Mouse (Mus musculus) embryonic facial prominence, embryonic 15.5 days (tissue): Measurements from ENCODE around the gene Loxl1. TPM values are rescaled to one million over a fixed set of nuclear protein-coding genes. Genes with fewer than 3 reads are reported as not detected.

Experiments used
- ATAC-seq: fragments of 200-750 bp; cut with Nextera tagmentation; 2 replicates; pipeline ENCODE4 v1.8.0; 2017; ENCODE audit warnings: low read depth, moderate TSS enrichment; ENCODE audit not compliant: insufficient number of reproducible peaks, low FRiP score, low TSS enrichment
- H3K27ac ChIP-seq: fragments of 300-500 bp; sonication (generic); replicated peaks from 2 replicates; pipeline ENCODE4 v1.5.1; 2015; ENCODE audit warnings: mild to moderate bottlenecking, inconsistent platforms
- H3K27me3 ChIP-seq: fragments of 300-500 bp; sonication (generic); 2 replicates; pipeline ENCODE4 v1.6.1; 2015; ENCODE audit warnings: inconsistent platforms
- H3K36me3 ChIP-seq: fragments of 300-500 bp; sonication (generic); 2 replicates; pipeline ENCODE4 v1.6.1; 2015; ENCODE audit warnings: mild to moderate bottlenecking, inconsistent platforms
- H3K4me1 ChIP-seq: fragments of 300-500 bp; sonication (generic); 2 replicates; pipeline ENCODE4 v1.6.1; 2015; ENCODE audit warnings: inconsistent platforms
- H3K4me2 ChIP-seq: fragments of 300-500 bp; sonication (generic); replicated peaks from 2 replicates; pipeline ENCODE4 v1.6.1; 2015; ENCODE audit warnings: mild to moderate bottlenecking, inconsistent platforms
- H3K4me3 ChIP-seq: fragments of 300-500 bp; sonication (generic); replicated peaks from 2 replicates; pipeline ENCODE4 v1.5.1; 2015; ENCODE audit warnings: mild to moderate bottlenecking, inconsistent platforms
- H3K9ac ChIP-seq: fragments of 300-500 bp; sonication (generic); 2 replicates; pipeline ENCODE4 v1.6.1; 2015; ENCODE audit warnings: inconsistent platforms
- H3K9me3 ChIP-seq: fragments of 300-500 bp; sonication (generic); replicated peaks from 2 replicates; pipeline ENCODE4 v1.6.1; 2016; ENCODE audit warnings: inconsistent platforms
- WGBS: fragments of 180-500 bp; shearing (Covaris S2); methylation state at CpG from one replicate; pipeline ENCODE4 v1.1.7; 2015; 5-methylcytosine and 5-hydroxymethylcytosine counted together
- polyA plus RNA-seq: library from polyadenylated mRNA; unstranded; fragments of >200 nt; fragmentation: Nextera tagmentation; extraction: Ambion mirVana; gene quantifications from 2 replicates; pipeline ENCODE4 v1.2.1, GENCODE M21; 2015

Gene Loxl1
- polyA plus RNA-seq, 1 experiment from 2014 or later, result 89.8 TPM

DNA sequence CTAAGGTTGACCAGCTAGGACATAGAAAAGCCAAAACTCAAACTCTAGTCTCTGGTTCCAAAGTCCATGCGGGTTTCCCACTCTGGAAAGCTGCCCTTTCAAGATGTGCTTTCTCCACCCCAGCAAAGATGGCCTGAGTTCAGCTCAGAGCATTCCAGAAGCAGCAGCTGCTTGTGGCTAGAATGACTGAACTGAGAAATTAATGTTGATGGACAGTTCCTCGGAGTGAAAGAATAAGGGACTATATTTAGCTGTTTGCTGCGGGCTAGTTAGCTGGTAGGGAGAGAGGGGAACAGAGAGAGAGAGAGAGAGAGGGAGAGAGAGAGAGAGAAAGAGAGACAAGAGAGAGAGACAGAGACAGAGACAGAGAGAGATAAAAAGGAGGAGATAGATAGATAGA is 18.3 kb upstream of the Loxl1 start:
- Histone ChIP-seq H3K4me3 (no peak overlapping the region), H3K27ac (no peak overlapping the region), H3K27me3 (no peaks in the 10 kb centered on the region), H3K4me1 (0 out of 2 replicates have a peak, but pooled peaks cover 6% of the 10 kb centered on the region), H3K9ac (no peak overlapping the region), H3K9me3 (no peaks in the 10 kb centered on the region), H3K36me3 (no peaks in the 10 kb centered on the region), H3K4me2 (no peak overlapping the region)
- 34% methylated on average over 3 of the region's 3 CpGs for WGBS
- ATAC-seq, result no peak

DNA sequence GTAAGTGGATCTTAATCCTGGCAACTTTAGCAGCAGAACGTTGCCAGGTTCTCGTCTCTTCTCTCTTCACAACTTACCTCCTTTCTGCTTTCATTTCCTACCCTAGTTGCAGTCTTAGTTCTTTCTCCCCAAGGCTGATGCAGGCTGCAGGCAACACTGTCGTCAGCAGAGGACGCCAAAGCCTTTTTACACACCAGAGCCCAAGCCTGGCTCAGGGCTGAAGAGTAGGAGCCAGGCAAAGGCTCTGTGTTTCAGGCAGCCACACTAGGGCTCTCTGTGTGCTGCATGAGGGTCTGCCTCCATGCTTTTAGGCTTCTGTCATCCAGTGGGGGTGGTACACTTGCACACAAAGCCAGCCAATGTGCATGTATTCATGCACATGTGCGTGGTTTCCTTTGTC is 17.3 kb upstream of the Loxl1 start:
- 0 out of 2 replicates have a peak, but pooled peaks cover 6% of the 10 kb centered on the region for H3K4me1 ChIP-seq
- H3K36me3 ChIP-seq, result no peaks in the 10 kb centered on the region
- H3K4me2 ChIP-seq, result no peak overlapping the region
- peak; percentile 69 for ATAC-seq
- WGBS, result 26% methylated on average over 5 of the region's 5 CpGs
- no peak overlapping the region for H3K9ac ChIP-seq
- H3K4me3 ChIP-seq, result no peak overlapping the region
- H3K9me3 ChIP-seq, result no peaks in the 10 kb centered on the region
- no peak overlapping the region for H3K27ac ChIP-seq
- no peaks in the 10 kb centered on the region for H3K27me3 ChIP-seq

DNA sequence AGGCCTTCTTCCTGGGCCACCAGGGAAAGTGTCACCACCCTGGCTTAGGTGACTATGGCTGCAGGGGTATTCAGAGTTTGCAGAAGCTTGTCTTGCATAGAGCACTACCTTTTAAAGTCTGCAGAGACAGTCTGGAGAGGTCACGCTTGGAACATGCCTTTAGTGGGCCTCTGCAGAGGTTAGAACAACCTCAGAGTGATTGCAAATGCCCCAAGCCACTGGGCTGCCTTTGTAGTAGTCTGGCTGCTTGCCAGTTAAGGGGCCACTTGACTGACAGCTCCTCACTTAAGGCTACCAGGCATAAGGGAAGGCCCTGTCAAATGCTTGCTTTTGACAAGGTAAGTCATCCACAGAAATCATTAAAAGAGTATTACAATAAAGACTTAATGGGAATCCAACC is 14.4 kb upstream of the Loxl1 start:
- no peaks in the 10 kb centered on the region for H3K27me3 ChIP-seq
- 35% methylated on average over 1 of the region's 1 CpGs for WGBS
- H3K4me3 ChIP-seq, result no peak overlapping the region
- no peak overlapping the region for H3K9ac ChIP-seq
- H3K9me3 ChIP-seq, result no peaks in the 10 kb centered on the region
- no peak overlapping the region for H3K27ac ChIP-seq
- ATAC-seq, result no peak
- no peak overlapping the region for H3K4me2 ChIP-seq
- 0 out of 2 replicates have a peak, but pooled peaks cover 6% of the 10 kb centered on the region for H3K4me1 ChIP-seq
- H3K36me3 ChIP-seq, result no peaks in the 10 kb centered on the region

DNA sequence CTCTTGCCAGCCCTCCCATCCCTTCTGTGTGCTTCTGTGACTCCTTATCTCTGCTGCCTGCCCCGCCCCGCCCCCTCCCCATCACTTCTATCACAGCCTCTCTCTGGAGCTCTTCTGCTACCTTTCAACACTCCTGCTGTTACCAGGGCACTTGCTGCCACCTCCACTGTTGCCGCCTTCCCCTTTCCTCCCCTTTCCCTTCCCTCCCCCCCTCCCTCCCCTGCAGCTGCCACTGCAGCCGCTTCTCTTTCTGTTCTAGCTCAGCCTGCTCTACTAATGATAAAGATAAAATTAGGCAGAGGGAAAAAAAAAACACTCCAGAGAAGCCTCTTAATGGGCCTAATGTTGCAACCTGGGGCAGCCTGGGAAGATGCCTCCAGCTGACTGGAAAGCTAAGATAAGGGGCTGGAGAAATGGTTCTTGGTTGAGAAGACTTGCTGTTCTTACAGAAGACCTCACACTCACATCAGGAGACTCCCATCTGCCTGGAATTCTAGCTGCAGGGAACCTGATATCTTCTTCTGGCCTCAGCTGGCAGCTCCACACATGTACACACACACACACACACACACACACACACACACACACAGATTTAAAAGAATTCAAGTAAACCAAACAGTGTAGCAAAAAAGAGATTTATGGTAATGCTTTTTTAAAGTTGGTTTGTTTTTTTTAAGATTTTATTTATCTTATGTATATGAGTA is 13.6 kb upstream of the Loxl1 start:
- ATAC-seq, result no peak
- no peaks in the 10 kb centered on the region for H3K36me3 ChIP-seq
- H3K27me3 ChIP-seq, result no peaks in the 10 kb centered on the region
- H3K27ac ChIP-seq, result no peak overlapping the region
- no peaks in the 10 kb centered on the region for H3K9me3 ChIP-seq
- 19% methylated on average over 4 of the region's 4 CpGs for WGBS
- no peak overlapping the region for H3K4me3 ChIP-seq
- H3K4me1 ChIP-seq, result 0 out of 2 replicates have a peak, but pooled peaks cover 6% of the 10 kb centered on the region
- no peak overlapping the region for H3K4me2 ChIP-seq
- no peak overlapping the region for H3K9ac ChIP-seq

DNA sequence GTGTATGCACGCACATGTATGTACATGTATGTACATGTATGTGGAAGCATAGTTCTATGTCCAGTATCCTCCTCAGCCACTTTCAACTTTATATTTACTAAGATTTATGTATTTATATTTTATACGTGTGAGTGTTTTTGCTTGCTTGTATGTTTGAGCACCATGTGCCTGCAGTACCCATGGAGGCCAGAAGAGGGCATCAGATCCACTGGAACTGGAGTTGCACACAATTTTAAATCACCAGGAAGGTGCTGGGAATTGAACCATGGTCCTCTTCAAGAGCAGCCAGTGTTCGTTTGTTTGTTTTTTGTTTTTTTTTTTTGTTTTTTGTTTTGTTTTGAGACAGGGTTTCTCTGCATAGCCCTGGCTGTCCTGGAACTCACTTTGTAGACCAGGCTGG is 8.7 kb upstream of the Loxl1 start:
- WGBS, result 97% methylated on average over 3 of the region's 3 CpGs
- Histone ChIP-seq H3K36me3 (no peaks in the 10 kb centered on the region), H3K4me3 (no peak overlapping the region), H3K27ac (no peak overlapping the region), H3K9me3 (no peaks in the 10 kb centered on the region), H3K4me2 (no peak overlapping the region), H3K27me3 (no peaks in the 10 kb centered on the region), H3K4me1 (peaks cover 11% of the 10 kb centered on the region), H3K9ac (no peak overlapping the region)
- no peak for ATAC-seq

DNA sequence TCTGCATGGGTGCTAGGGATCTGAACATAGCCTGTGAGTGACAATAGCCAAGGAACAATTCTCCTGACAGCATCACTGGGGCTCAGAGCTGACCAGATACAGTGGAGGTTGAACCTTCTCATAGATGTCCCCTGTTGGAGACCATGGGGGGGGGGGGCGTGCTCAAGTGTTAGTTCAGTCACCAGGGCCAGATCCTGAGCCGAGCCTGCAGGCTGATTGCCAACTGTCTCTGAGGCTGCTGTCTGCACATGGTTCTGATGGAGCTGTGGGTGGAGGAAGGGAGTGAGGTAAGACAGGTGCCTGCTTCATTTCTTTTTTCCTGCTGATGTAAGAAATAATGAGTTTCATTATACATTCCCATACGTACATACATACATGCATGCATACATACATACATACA is 5.3 kb upstream of the Loxl1 start:
- H3K4me1 ChIP-seq, result peaks cover 43% of the 10 kb centered on the region
- WGBS, result 56% methylated on average over 3 of the region's 3 CpGs
- H3K36me3 ChIP-seq, result no peaks in the 10 kb centered on the region
- no peak overlapping the region for H3K27ac ChIP-seq
- H3K9me3 ChIP-seq, result no peaks in the 10 kb centered on the region
- H3K27me3 ChIP-seq, result no peaks in the 10 kb centered on the region
- H3K4me3 ChIP-seq, result no peak overlapping the region
- H3K4me2 ChIP-seq, result no peak overlapping the region
- H3K9ac ChIP-seq, result no peak overlapping the region
- ATAC-seq, result no peak

DNA sequence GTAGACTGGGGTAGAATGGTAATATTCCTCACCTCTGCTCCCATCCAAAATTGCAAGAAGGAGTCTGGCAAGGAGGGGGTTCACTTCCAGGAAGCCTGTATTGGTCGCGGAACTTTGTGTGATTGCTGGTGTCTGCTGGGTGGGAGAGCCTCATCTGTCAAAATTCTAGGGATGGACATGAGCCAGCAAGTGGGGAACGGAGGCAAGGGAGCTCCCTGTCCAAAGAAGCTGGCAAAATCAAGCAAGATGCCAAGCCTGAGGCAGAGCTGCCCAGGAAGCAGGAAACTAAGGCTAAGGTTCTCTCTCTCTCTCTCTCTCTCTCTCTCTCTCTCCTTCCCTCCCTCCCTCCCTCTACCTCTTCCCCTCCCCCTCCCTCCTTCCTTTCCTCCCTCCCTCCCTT is 4.4 kb upstream of the Loxl1 start:
- no peak overlapping the region for H3K9ac ChIP-seq
- H3K27ac ChIP-seq, result peak overlapping the region; percentile 91; the same call in 1 of the 2 replicates
- H3K4me2 ChIP-seq, result no peak overlapping the region
- ATAC-seq, result no peak
- H3K9me3 ChIP-seq, result no peaks in the 10 kb centered on the region
- WGBS, result 31% methylated on average over 3 of the region's 3 CpGs
- no peaks in the 10 kb centered on the region for H3K36me3 ChIP-seq
- peaks cover 53% of the 10 kb centered on the region for H3K4me1 ChIP-seq
- H3K27me3 ChIP-seq, result peaks cover 5% of the 10 kb centered on the region; the same call in 1 of the 2 replicates
- H3K4me3 ChIP-seq, result no peak overlapping the region

DNA sequence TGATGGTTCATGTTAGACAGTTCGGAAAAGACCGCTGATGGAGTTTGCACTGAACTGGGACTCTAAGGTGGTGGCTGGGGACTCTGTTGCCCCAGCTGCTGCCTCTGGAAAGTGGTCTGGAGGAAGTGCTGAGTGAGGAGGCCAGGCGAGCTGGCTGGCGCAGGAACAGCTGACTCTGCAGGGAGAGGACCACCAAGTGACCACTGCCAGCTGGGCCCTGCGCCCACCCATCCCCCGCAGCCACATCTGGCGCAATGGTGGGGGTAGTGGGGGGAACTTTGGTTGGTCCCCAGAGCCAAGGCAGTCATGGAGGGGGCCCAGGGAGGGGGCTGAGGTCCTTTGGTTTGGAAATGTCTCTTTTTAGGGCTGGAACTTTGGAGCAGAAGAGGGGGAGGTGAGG is 3.8 kb upstream of the Loxl1 start:
- Histone ChIP-seq H3K4me2 (no peak overlapping the region), H3K4me3 (no peak overlapping the region), H3K36me3 (no peaks in the 10 kb centered on the region), H3K27me3 (peaks cover 6% of the 10 kb centered on the region; the same call in 1 of the 2 replicates), H3K9me3 (no peaks in the 10 kb centered on the region), H3K9ac (no peak overlapping the region), H3K4me1 (peaks cover 58% of the 10 kb centered on the region), H3K27ac (peak overlapping the region; percentile 91)
- WGBS, result 55% methylated on average over 7 of the region's 7 CpGs
- no peak for ATAC-seq

DNA sequence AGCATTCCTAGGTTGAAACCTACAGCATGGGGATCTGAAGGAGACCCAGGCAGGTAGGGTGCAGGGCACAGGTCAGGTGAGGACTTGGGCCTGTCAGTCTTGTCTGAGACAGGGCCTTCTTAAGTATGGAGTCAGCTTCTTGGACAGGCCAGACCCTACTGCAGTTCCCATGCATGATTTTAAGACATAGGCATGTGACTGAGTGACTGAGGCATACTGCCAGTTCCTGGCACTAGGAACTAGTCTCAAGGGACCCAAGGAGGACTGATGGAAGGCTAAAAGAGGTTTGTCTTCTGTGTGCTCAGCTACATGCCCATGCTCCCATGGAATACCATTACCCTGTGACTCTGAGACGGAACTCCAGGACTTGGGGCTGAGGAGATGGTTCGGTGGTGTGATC is 2.9 kb upstream of the Loxl1 start:
- H3K4me2 ChIP-seq, result no peak overlapping the region
- H3K36me3 ChIP-seq, result no peaks in the 10 kb centered on the region
- H3K27ac ChIP-seq, result peak overlapping the region; percentile 91
- peaks cover 11% of the 10 kb centered on the region for H3K27me3 ChIP-seq
- H3K4me1 ChIP-seq, result peaks cover 66% of the 10 kb centered on the region
- no peak for ATAC-seq
- H3K9me3 ChIP-seq, result no peaks in the 10 kb centered on the region
- no peak overlapping the region for H3K9ac ChIP-seq
- H3K4me3 ChIP-seq, result no peak overlapping the region
- 86% methylated on average over 2 of the region's 2 CpGs for WGBS

DNA sequence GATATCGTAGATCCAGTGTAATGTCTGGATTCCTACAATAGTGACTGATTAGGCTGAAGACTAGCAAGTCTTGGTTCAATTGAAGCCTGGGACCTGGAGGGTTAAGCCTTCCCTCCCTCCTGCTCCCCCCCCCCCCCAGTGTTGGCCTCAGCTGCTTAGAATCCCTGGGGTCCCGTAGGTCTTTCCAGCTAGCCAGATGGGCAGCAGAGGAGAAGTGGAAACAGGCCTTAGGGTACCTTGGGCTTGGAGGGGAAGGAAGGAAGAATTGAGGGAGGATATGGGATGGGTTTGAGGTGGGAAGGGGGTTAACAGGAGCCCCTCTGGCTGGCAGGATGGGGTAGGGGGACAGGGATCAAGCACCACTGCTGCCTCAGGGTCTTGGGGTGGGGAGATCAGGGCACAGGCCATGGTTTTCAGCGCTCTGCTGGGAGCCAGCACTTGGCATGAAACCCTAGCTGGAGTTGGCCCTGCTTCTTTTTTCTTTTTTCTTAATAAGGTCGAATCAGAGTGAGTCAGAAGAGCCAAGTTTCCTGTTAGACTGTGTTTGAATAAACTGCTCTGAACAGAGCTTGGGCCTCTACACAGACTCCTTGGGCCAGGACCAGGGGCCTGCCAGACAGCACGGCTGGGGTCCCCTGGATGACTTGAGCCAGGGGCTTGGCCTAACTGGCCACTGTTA is 1.8 kb upstream of the Loxl1 start:
- no peaks in the 10 kb centered on the region for H3K36me3 ChIP-seq
- no peak overlapping the region for H3K4me3 ChIP-seq
- H3K27me3 ChIP-seq, result peaks cover 11% of the 10 kb centered on the region
- H3K27ac ChIP-seq, result peak overlapping the region; percentile 91
- H3K9ac ChIP-seq, result no peak overlapping the region; the same call in 1 of the 2 replicates
- no peaks in the 10 kb centered on the region for H3K9me3 ChIP-seq
- ATAC-seq, result peak; percentile 35; the same call in 1 of the 2 replicates
- WGBS, result 25% methylated on average over 5 of the region's 5 CpGs
- peaks cover 73% of the 10 kb centered on the region for H3K4me1 ChIP-seq
- H3K4me2 ChIP-seq, result no peak overlapping the region

DNA sequence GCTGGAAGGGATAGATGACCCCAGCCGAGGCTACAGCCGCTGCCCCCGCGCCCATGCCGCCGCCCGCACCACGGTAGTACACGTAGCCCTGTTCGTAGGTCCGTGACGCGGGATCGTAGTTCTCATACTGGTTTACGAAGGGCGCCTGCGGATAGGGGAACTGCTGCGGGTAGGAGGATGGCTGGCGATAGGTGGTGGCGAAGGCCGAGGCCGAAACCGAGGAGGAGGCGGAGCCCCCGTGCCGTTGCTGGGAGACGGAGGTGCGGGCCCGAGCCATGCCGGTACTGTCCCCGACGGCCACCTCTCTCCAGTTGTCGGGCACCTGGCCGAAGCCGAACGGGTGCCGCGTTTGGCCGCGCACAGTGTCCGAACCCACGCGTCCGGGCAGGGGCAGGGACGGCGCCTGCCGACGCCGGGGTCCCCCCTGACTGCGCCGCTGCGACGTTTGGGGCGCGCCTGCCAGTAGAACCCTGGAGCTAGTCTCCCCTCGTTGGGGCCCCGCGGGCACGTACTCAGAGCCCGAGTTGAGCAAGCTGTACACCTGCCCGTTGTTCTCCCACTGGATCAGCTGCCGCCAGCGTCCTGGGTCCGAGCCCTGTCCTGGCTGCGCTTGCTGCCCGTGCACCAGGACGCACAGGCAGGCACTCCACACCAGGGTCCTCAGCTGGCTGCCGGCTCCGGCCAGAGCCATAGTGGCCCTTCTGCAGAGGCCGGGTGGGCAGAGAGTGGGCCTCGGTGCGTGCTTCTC is 616 bp downstream of the Loxl1 start:
- Histone ChIP-seq H3K9ac (peak overlapping the region; percentile 59), H3K4me2 (peak overlapping the region; percentile 78), H3K9me3 (no peaks in the 10 kb centered on the region), H3K4me3 (peak overlapping the region; percentile 50), H3K27ac (peak overlapping the region; percentile 94), H3K27me3 (peaks cover 11% of the 10 kb centered on the region), H3K36me3 (no peaks in the 10 kb centered on the region), H3K4me1 (peaks cover 93% of the 10 kb centered on the region)
- ATAC-seq, result no peak; the same call in 1 of the 2 replicates
- WGBS, result 1% methylated on average over 72 of the region's 72 CpGs
